Mouse (Mus musculus) heart, adult 18-20 months (tissue): ENCODE data around the gene Hat1. TPM values are rescaled to one million over a fixed set of nuclear protein-coding genes. Genes with fewer than 3 reads are reported as not detected.

Experiments used
- DNase-seq, 2 experiments: peaks; one replicate each; pipeline ENCODE4 v3.0.0; 2021 to 2022; ENCODE audit warnings: mixed read lengths in 1 of 2
- total RNA-seq, 2 experiments: library from RNA; stranded (reverse); gene quantifications; 2 replicates each; pipeline ENCODE4 v1.2.3; 2021

The Hat1 gene
- total RNA-seq, 2 experiments from 2014 or later, result 30.9 to 31.3 TPM

DNA sequence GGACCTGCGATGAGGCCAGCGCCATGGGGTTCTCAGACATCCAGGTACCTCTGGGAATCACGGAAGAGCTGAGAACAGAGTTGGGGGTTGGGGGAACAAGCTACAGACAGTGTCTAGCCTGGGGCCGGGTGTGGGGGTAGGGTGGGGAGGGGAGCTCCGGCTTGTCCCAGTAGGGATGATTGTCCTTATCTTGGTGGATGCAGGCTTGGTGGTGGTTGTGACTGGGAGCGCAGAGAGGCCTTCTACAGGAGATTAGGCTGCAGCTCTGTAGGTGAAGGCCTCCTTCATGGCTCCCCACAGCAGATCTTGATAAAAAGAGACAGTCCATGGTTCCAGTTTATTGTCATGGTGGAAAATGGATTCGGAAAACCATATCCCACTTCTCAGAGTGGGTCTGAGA, 72.8 kb downstream of the Hat1 start:
- DNase-seq, result no peak

- DNase-seq, result no peak
Measured at GRCm38 (mm10) chr2:71462066-71462465, 73.3 kb downstream of the Hat1 start.

- DNase-seq, result no peak
Measured at GRCm38 (mm10) chr2:71462553-71462952, 73.8 kb downstream of the Hat1 start.

DNA sequence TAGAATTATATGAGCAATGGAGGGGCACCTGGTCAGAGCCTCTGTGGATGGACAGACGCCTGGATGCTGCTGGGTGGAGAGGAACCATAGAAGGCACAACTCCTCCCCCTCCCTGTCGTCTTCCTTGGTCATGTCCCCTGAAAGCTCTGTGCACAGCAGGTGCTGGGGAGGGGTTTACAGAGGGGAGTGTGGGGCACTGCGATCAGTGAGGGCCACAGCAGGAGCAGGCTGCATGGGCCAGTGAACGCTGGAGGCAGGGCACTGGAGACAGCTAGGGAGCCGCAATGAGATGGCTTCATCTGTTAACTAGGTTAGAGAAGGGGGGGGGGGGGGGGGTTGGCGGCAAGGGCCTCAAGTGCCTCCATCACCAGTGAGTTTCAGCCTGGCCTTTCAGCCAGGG, 77.3 kb downstream of the Hat1 start:
- DNase-seq, result no peak

GRCm38 (mm10) chr2:71466861-71467450, 78.2 kb downstream of the Hat1 start:
- DNase-seq, result no peak

DNA sequence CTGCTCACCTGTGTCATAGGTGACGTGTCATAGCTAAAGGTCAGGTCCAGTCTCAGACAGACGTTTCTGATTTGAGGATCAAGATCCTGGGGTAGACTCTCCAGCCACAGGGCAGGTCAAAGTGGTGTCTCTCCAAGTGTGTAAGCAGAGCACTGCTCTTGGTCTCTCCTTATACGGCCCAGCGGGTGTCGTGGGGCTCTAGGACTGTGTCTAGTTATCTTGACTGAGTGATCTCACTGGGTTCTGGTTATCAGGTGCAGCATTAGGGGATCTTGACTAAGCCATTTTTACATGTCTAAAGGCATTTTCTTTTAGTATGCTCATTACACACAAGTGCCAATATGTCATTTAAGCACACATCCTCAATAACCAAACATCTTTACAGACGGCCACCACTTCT, 82.3 kb downstream of the Hat1 start:
- no peak for DNase-seq

GRCm38 (mm10) chr2:71473830-71474229, 85.1 kb downstream of the Hat1 start:
- DNase-seq, result no peak

DNA sequence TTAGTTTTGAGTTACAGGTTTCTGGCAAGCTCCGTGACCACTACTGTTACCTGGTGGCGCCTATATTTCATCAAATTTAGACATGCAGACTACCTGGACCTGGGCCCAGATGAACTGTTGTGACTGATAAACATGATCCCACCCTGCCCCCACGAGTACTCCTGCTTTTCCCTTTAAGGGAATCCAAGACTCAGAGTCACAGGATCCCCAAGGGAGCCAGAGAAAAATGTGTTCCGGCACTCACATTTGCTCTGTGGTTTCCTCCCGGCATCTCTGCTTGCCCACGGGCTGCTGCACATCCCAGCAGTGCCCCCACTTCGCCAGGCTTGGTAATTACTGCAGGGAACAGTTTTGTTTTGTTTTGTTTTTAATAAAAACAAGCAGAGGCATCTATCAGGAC, 85.6 kb downstream of the Hat1 start:
- DNase-seq, result peak in 1 of 2 experiments; percentile 11

GRCm38 (mm10) chr2:71475311-71475710, 86.6 kb downstream of the Hat1 start:
- DNase-seq, result no peak

- no peak for DNase-seq
Measured at GRCm38 (mm10) chr2:71475760-71476159, 87.0 kb downstream of the Hat1 start.

GRCm38 (mm10) chr2:71477787-71478186, 89.0 kb downstream of the Hat1 start:
- DNase-seq, result no peak

DNA sequence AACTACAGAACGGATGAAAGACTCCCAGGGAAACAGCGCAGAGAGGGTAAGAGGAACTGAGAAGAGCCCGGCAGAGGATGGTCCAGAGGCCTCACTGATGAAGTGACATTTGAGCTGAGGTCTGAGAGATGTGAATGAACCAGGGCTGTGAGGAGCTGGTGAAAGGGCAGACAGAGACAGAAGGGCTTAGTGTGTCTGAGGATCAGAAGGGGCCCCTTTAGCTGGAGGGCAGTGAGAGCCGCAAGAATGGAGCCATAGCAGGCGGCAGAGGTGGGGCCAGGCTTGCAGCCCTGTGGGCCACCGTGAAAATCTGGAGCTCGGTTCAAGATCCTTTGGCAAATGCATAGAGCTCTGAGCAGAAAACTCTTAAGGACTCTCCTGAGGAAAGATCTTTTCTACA, 91.2 kb downstream of the Hat1 start:
- DNase-seq, result no peak

DNA sequence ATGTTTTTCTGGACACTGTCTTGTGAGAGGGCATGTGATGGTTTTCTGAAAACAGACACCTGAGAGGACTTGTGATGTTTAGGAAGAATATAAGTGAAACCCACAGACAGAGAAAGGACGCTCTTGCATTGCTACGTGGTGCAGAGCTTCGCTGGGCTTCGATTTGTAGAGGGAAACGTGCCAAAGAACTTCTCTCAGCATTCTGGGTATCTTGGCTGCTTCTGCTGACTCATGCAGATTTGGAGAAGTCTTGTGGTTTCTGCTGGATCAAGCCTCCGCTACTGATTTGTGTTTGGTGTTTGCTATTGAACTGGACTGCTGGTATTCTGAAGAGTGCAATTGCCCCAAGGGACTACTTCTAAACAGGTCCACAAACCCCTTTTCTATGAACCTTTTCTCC, 93.1 kb downstream of the Hat1 start:
- DNase-seq, result no peak

GRCm38 (mm10) chr2:71483046-71483716, 94.4 kb downstream of the Hat1 start:
- no peak for DNase-seq

DNA sequence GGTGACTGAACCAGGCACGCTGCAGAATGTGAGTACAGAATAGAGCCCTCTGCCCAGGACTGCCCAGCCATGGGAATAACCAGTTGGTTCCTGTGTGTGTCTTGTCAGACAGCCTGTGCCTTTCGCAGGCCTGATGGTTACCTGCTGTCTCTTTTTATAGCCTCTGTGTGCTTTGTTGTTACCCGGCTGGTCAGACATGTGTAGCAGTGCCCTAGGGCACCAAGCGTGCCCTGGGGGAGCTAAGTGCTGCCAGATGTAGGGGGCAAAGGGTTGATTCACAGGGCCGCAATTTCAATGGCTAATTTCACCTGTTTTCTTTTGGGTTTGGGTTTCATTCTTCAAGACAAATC, 94.9 kb downstream of the Hat1 start:
- no peak for DNase-seq

Other genes with a start within 250 kb of the Hat1 start
- gene Dync1i2, start 177.3 kb upstream of the Hat1 start, total RNA-seq, result 10 to 100 TPM; 60.3 to 62.0 TPM
- 100 to 1,000 TPM; 253 to 258 TPM for gene Slc25a12, start 21.2 kb upstream of the Hat1 start, total RNA-seq
- 10 to 100 TPM; 37.4 to 39.6 TPM for gene Metap1d, start 64.3 kb downstream of the Hat1 start, total RNA-seq
- under 1 TPM; 0.15 to 0.46 TPM for gene Dlx1, start 139.2 kb downstream of the Hat1 start, total RNA-seq
- gene Dlx2, start 157.8 kb downstream of the Hat1 start, total RNA-seq, result not detected